Mouse (Mus musculus) G1E (cell line): ENCODE results near the gene Nags.

Experiments
- CTCF ChIP-seq: IDR thresholded peaks from 2 replicates; pipeline ENCODE4 v1.5.1; 2012; ENCODE audit warnings: low read depth, low read length, inconsistent platforms, mixed read lengths
- GATA1 ChIP-seq: IDR thresholded peaks from 2 replicates; pipeline ENCODE4 v1.6.1; 2012; ENCODE audit warnings: borderline replicate concordance, low read length, inconsistent platforms, mixed read lengths
- POLR2AphosphoS5 ChIP-seq: IDR thresholded peaks from 2 replicates; pipeline ENCODE4 v1.6.1; 2012; ENCODE audit warnings: low read depth, low read length, inconsistent platforms; ENCODE audit not compliant: insufficient replicate concordance

- no peak for TF ChIP-seq CTCF
- TF ChIP-seq GATA1 = no peak
- TF ChIP-seq POLR2AphosphoS5 = no peak
These were observed 38.4 kb upstream of the Nags start for GRCm38 (mm10) chr11:102106911-102107310.
